Mouse (Mus musculus): ENCODE measurements around the gene Tmem182. TPM values are rescaled to one million over a fixed set of nuclear protein-coding genes. Genes with fewer than 3 reads are reported as not detected.

The Tmem182 gene
- 0.76 and 1.4 TPM in 2 replicates for total RNA-seq (2021)
- long read RNA-seq, partial matches to known transcripts: 0 of 1 reads
- long read RNA-seq, other reads (novel, unspliced or antisense): 0 of 1 reads

GRCm38 (mm10) chr1:40805351-40805750 lies at the start of gene Tmem182:
Gene Tmem182 (plus strand): TSS chr1:40805601.
- peak; percentile 38 for DNase-seq

- no peak for DNase-seq
Measured at GRCm38 (mm10) chr1:40759751-40760445, 45.5 kb upstream of the Tmem182 start.

GRCm38 (mm10) chr1:40764042-40764441 lies 41.4 kb upstream of the Tmem182 start:
- no peak for DNase-seq

GRCm38 (mm10) chr1:40764701-40765275 lies 40.6 kb upstream of the Tmem182 start:
- DNase-seq: no peak

- no peak for DNase-seq
Measured at GRCm38 (mm10) chr1:40765521-40765920, 39.9 kb upstream of the Tmem182 start.

- no peak for DNase-seq
Measured at GRCm38 (mm10) chr1:40767588-40767987, 37.8 kb upstream of the Tmem182 start.

- DNase-seq: peak; percentile 38
Measured at GRCm38 (mm10) chr1:40768606-40769005, 36.8 kb upstream of the Tmem182 start.

- DNase-seq: no peak
Measured at GRCm38 (mm10) chr1:40769331-40769894, 36.0 kb upstream of the Tmem182 start.

GRCm38 (mm10) chr1:40771196-40771970 lies 34.0 kb upstream of the Tmem182 start:
- DNase-seq: no peak

- no peak for DNase-seq
Measured at GRCm38 (mm10) chr1:40773234-40773633, 32.2 kb upstream of the Tmem182 start.

- DNase-seq: no peak
Measured at GRCm38 (mm10) chr1:40774040-40774439, 31.4 kb upstream of the Tmem182 start.

- DNase-seq: no peak
Measured at GRCm38 (mm10) chr1:40776102-40776501, 29.3 kb upstream of the Tmem182 start.

- no peak for DNase-seq
Measured at GRCm38 (mm10) chr1:40776763-40777162, 28.6 kb upstream of the Tmem182 start.

GRCm38 (mm10) chr1:40783450-40783849 lies 22.0 kb upstream of the Tmem182 start:
- no peak for DNase-seq

- no peak for DNase-seq
Measured at GRCm38 (mm10) chr1:40784306-40784705, 21.1 kb upstream of the Tmem182 start.

- no peak for DNase-seq
Measured at GRCm38 (mm10) chr1:40785876-40786445, 19.4 kb upstream of the Tmem182 start.

GRCm38 (mm10) chr1:40788956-40789355 lies 16.4 kb upstream of the Tmem182 start:
- no peak for DNase-seq

GRCm38 (mm10) chr1:40789666-40790233 lies 15.7 kb upstream of the Tmem182 start:
- DNase-seq: no peak

- DNase-seq: peak; percentile 94
Measured at GRCm38 (mm10) chr1:40790324-40791141, 14.9 kb upstream of the Tmem182 start, which contains the start of gene Mfsd9. Gene Mfsd9 (minus strand): TSS chr1:40790687.

GRCm38 (mm10) chr1:40795508-40795907 lies 9.9 kb upstream of the Tmem182 start:
- DNase-seq: no peak

GRCm38 (mm10) chr1:40797348-40797747 lies 8.1 kb upstream of the Tmem182 start:
- peak; percentile 67 for DNase-seq

All from adrenal gland, postnatal 25 days (tissue).